Mouse (Mus musculus) heart, embryonic 10.5 days (tissue): Measurements from ENCODE around the gene Gm3404. TPM values are rescaled to one million over a fixed set of nuclear protein-coding genes. Genes with fewer than 3 reads are reported as not detected.
"Not testable (repeated sequence)": the region's sequence is repeated elsewhere in the genome, so short reads cannot be mapped to it uniquely, and the experiment has no call there.

Experiments
- DNase-seq: peaks from one replicate; pipeline ENCODE4 v3.0.0-alpha.2; 2017; ENCODE audit warnings: low spot score
- H3K27ac ChIP-seq: fragments of 300-500 bp; sonication (generic); 2 replicates; pipeline ENCODE4 v1.5.1; 2016; ENCODE audit warnings: mild to moderate bottlenecking
- H3K27me3 ChIP-seq: fragments of 300-500 bp; sonication (generic); 2 replicates; pipeline ENCODE4 v1.6.1; 2016; ENCODE audit warnings: mild to moderate bottlenecking; ENCODE audit not compliant: poor library complexity, insufficient read depth, severe bottlenecking
- H3K36me3 ChIP-seq: fragments of 300-500 bp; sonication (generic); 2 replicates; pipeline ENCODE4 v1.6.1; 2016; ENCODE audit warnings: mild to moderate bottlenecking, moderate library complexity
- H3K4me1 ChIP-seq: fragments of 300-500 bp; sonication (generic); 2 replicates; pipeline ENCODE4 v1.6.1; 2016; ENCODE audit warnings: mild to moderate bottlenecking
- H3K4me3 ChIP-seq: fragments of 300-500 bp; sonication (generic); 2 replicates; pipeline ENCODE4 v1.5.1; 2016; ENCODE audit warnings: mild to moderate bottlenecking, moderate library complexity
- H3K9me3 ChIP-seq: fragments of 300-500 bp; sonication (generic); 2 replicates; pipeline ENCODE4 v1.6.1; 2016; ENCODE audit warnings: mild to moderate bottlenecking, moderate library complexity
- WGBS: fragments of 180-500 bp; shearing (Covaris S2); methylation state at CpG from one replicate; pipeline ENCODE4 v1.1.7; 2016; 5-methylcytosine and 5-hydroxymethylcytosine counted together
- polyA plus RNA-seq: library from polyadenylated mRNA; unstranded; fragments of >200 nt; fragmentation: Nextera tagmentation; extraction: Ambion mirVana; gene quantifications from 2 replicates; pipeline ENCODE4 v1.2.1, GENCODE M21; 2016

The Gm3404 gene
- polyA plus RNA-seq, result not detected in 2 replicates

- H3K4me1 ChIP-seq, result not testable (repeated sequence)
- 89% methylated on average over 3 of the region's 3 CpGs for WGBS
Measured at GRCm38 (mm10) chr5:146525501-146525900, at the start of gene Gm3404. Gene Gm3404 (plus strand): TSS chr5:146525801.

DNA sequence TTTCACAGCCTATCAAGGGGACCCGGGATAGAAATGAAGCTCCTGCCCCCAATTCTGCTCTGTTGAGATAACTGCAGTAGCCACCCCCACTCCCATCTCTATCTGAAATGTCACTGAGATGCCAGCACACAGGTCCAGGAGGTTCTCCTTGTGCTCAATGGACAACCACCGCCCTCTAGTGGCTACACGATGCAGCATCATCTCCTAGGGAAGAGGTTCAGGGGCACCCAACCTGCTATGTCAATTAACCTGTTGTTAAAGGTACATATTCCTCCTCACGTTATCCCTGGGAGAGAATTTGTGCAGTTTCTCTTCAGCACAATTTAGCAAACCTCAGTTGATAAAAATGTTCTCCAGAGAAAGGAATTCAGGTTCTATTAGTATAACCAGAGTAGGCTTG, 46.0 kb upstream of the Gm3404 start:
- H3K4me1 ChIP-seq, H3K9me3 ChIP-seq, H3K27ac ChIP-seq, DNase-seq, H3K27me3 ChIP-seq, H3K36me3 ChIP-seq, H3K4me3 ChIP-seq: not testable (repeated sequence)
- WGBS, result 11% methylated on average over 4 of the region's 4 CpGs

More at GRCm38 (mm10) chr5:146525501-146525900, at the start of gene Gm3404:
- not testable (repeated sequence) for H3K4me3 ChIP-seq, H3K36me3 ChIP-seq, DNase-seq, H3K27ac ChIP-seq, H3K9me3 ChIP-seq, H3K27me3 ChIP-seq

- WGBS, result 85% methylated on average over 3 of the region's 3 CpGs
- not testable (repeated sequence) for DNase-seq
Measured at GRCm38 (mm10) chr5:146481665-146482064, 43.9 kb upstream of the Gm3404 start, which contains the start of gene Gm6408. Gene Gm6408 (plus strand): TSS chr5:146481965.

DNA sequence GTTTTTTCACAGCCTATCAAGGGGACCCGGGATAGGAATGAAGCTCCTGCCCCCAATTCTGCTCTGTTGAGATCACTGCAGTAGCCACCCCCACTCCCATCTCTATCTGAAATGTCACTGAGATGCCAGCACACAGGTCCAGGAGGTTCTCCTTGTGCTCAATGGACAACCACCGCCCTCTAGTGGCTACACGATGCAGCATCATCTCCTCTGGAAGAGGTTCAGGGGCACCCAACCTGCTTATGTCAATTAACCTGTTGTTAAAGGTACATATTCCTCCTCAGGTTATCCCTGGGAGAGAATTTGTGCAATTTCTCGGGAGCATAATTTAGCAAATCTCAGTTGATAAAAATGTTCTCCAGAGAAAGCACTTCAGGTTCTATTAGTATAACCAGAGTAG, 36.6 kb upstream of the Gm3404 start:
- 12% methylated on average over 3 of the region's 4 CpGs for WGBS

More at GRCm38 (mm10) chr5:146481665-146482064, 43.9 kb upstream of the Gm3404 start, which contains the start of gene Gm6408:
- not testable (repeated sequence) for H3K9me3 ChIP-seq, H3K27me3 ChIP-seq, H3K36me3 ChIP-seq, H3K4me1 ChIP-seq, H3K27ac ChIP-seq, H3K4me3 ChIP-seq

DNA sequence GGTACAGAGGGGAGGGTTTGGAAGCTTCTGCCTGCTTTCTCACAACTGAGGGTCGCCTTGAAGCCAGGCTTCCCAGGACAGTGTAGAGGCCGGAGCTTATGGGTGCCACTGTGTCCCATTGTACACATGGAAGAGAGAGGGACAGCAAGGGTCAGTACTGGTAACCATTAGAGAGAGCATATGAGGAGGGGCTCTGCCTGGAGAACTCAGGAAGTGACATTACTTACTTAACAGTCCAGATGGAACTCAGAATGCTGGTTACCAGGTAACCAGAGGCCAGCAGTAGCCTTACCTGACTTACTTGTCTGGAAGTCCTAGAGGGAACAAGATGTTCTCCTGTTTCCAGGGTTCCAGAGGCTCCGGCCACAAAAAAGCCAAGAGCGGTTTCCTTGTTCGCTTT, 34.5 kb upstream of the Gm3404 start, which contains the start of gene Gm6370:
Gene Gm6370 (plus strand): TSS at position 301 of the 400 bp plus-strand sequence.
- H3K36me3 ChIP-seq, H3K27me3 ChIP-seq, DNase-seq, H3K4me3 ChIP-seq, H3K27ac ChIP-seq, H3K4me1 ChIP-seq, H3K9me3 ChIP-seq: not testable (repeated sequence)
- WGBS, result no CpG with 5 or more reads among the region's 5 CpGs

More for the DNA sequence above, 36.6 kb upstream of the Gm3404 start:
- DNase-seq, H3K4me1 ChIP-seq, H3K27me3 ChIP-seq, H3K36me3 ChIP-seq, H3K4me3 ChIP-seq, H3K27ac ChIP-seq, H3K9me3 ChIP-seq: not testable (repeated sequence)

- not testable (repeated sequence) for DNase-seq, H3K4me3 ChIP-seq, H3K9me3 ChIP-seq, H3K27ac ChIP-seq, H3K36me3 ChIP-seq, H3K27me3 ChIP-seq, H3K4me1 ChIP-seq
- WGBS, result no CpG with 5 or more reads among the region's 5 CpGs
Measured at GRCm38 (mm10) chr5:146502099-146502498, 23.5 kb upstream of the Gm3404 start, which contains the start of gene 4930449I24Rik. Gene 4930449I24Rik (plus strand): TSS chr5:146502399.

DNA sequence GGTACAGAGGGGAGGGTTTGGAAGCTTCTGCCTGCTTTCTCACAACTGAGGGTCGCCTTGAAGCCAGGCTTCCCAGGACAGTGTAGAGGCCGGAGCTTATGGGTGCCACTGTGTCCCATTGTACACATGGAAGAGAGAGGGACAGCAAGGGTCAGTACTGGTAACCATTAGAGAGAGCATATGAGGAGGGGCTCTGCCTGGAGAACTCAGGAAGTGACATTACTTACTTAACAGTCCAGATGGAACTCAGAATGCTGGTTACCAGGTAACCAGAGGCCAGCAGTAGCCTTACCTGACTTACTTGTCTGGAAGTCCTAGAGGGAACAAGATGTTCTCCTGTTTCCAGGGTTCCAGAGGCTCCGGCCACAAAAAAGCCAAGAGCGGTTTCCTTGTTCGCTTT, 11.8 kb upstream of the Gm3404 start, which contains the start of gene Gm3402:
Gene Gm3402 (plus strand): TSS at position 301 of the 400 bp plus-strand sequence.
- 93% methylated on average over 2 of the region's 5 CpGs for WGBS
- H3K36me3 ChIP-seq, DNase-seq: not testable (repeated sequence)

GRCm38 (mm10) chr5:146537347-146537746, 11.7 kb downstream of the Gm3404 start, which contains the start of gene Gm3409:
Gene Gm3409 (plus strand): TSS chr5:146537647.
- H3K4me3 ChIP-seq, H3K27ac ChIP-seq, H3K36me3 ChIP-seq, DNase-seq, H3K27me3 ChIP-seq, H3K9me3 ChIP-seq, H3K4me1 ChIP-seq: not testable (repeated sequence)
- 69% methylated on average over 3 of the region's 3 CpGs for WGBS

More for the DNA sequence above, 11.8 kb upstream of the Gm3404 start, which contains the start of gene Gm3402:
- not testable (repeated sequence) for H3K27ac ChIP-seq, H3K4me1 ChIP-seq, H3K9me3 ChIP-seq, H3K27me3 ChIP-seq, H3K4me3 ChIP-seq

DNA sequence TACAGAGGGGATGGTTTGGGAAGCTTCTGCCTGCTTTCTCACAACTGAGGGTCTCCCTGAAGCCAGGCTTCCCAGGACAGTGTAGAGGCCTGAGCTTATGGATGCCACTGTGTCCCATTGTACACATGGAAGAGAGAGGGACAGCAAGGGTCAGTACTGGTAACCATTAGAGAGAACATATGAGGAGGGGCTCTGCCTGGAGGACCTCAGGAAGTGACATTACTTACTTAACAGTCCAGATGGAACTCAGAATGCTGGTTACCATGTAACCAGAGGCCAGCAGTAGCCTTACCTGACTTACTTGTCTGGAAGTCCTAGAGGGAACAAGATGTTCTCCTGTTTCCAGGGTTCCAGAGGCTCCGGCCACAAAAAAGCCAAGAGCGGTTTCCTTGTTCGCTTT, 30.2 kb downstream of the Gm3404 start, which contains the start of gene Gm3415:
Gene Gm3415 (plus strand): TSS at position 301 of the 400 bp plus-strand sequence.
- no CpG with 5 or more reads among the region's 3 CpGs for WGBS
- not testable (repeated sequence) for H3K36me3 ChIP-seq, DNase-seq, H3K27me3 ChIP-seq, H3K4me1 ChIP-seq, H3K4me3 ChIP-seq, H3K9me3 ChIP-seq, H3K27ac ChIP-seq

DNA sequence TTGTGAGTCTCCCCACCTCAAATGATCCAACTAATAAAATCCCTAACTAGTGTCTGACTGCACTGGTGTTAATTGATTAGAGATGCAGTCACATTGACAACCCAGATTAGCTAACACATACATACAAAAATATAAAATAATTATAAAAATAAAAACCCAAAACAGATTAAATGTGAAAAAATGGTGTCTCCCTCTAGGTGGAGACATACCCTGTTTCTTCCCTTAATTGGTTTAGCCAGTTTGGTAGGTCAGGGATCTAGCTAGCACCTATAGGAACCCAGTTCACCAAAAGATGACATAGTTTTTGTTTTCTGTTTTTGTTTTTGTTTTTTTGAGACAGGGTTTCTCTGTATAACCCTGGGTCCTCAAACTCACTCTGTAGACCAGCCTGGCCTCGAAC, 38.7 kb downstream of the Gm3404 start:
- Histone ChIP-seq H3K27me3 (no peaks in the 10 kb centered on the region), H3K27ac (no peak overlapping the region), H3K4me1 (no peaks in the 10 kb centered on the region), H3K4me3 (no peak overlapping the region), H3K36me3 (no peaks in the 10 kb centered on the region), H3K9me3 (no peaks in the 10 kb centered on the region)
- 65% methylated on average over 1 of the region's 1 CpGs for WGBS
- DNase-seq, result no peak

- Histone ChIP-seq H3K4me1 (no peaks in the 10 kb centered on the region), H3K27me3 (no peaks in the 10 kb centered on the region), H3K4me3 (no peak overlapping the region), H3K27ac (no peak overlapping the region), H3K36me3 (no peaks in the 10 kb centered on the region), H3K9me3 (no peaks in the 10 kb centered on the region)
- DNase-seq, result no peak
- 52% methylated on average over 4 of the region's 4 CpGs for WGBS
Measured at GRCm38 (mm10) chr5:146567054-146567453, 41.5 kb downstream of the Gm3404 start.

- WGBS, result 83% methylated on average over 6 of the region's 6 CpGs
- not testable (repeated sequence) for H3K27ac ChIP-seq, H3K36me3 ChIP-seq, H3K9me3 ChIP-seq, H3K4me3 ChIP-seq, H3K4me1 ChIP-seq, DNase-seq, H3K27me3 ChIP-seq
Measured at GRCm38 (mm10) chr5:146570179-146570578, 44.6 kb downstream of the Gm3404 start.

- 67% methylated on average over 6 of the region's 6 CpGs for WGBS
- H3K27me3 ChIP-seq, H3K36me3 ChIP-seq, H3K9me3 ChIP-seq, H3K4me3 ChIP-seq, H3K27ac ChIP-seq, DNase-seq, H3K4me1 ChIP-seq: not testable (repeated sequence)
Measured at GRCm38 (mm10) chr5:146571830-146572734, 46.5 kb downstream of the Gm3404 start.
